Mouse (Mus musculus) left cerebral cortex, adult 18-20 months (tissue): ENCODE data around the gene Prrt2. TPM values are rescaled to one million over a fixed set of nuclear protein-coding genes. Genes with fewer than 3 reads are reported as not detected.
A peak's percentile ranks its signal among the peaks of the same experiment; 100 is the strongest.

ENCODE experiments used
- DNase-seq, 2 experiments: peaks; one replicate each; pipeline ENCODE4 v3.0.0; 2021 to 2022; ENCODE audit warnings: low spot score in 2 of 2, mixed read lengths in 1 of 2
- total RNA-seq, 2 experiments: library from RNA; stranded (reverse); gene quantifications; 2 replicates each; pipeline ENCODE4 v1.2.3; 2021

Gene Prrt2
- total RNA-seq, 2 experiments from 2014 or later: 202 to 211 TPM

DNA sequence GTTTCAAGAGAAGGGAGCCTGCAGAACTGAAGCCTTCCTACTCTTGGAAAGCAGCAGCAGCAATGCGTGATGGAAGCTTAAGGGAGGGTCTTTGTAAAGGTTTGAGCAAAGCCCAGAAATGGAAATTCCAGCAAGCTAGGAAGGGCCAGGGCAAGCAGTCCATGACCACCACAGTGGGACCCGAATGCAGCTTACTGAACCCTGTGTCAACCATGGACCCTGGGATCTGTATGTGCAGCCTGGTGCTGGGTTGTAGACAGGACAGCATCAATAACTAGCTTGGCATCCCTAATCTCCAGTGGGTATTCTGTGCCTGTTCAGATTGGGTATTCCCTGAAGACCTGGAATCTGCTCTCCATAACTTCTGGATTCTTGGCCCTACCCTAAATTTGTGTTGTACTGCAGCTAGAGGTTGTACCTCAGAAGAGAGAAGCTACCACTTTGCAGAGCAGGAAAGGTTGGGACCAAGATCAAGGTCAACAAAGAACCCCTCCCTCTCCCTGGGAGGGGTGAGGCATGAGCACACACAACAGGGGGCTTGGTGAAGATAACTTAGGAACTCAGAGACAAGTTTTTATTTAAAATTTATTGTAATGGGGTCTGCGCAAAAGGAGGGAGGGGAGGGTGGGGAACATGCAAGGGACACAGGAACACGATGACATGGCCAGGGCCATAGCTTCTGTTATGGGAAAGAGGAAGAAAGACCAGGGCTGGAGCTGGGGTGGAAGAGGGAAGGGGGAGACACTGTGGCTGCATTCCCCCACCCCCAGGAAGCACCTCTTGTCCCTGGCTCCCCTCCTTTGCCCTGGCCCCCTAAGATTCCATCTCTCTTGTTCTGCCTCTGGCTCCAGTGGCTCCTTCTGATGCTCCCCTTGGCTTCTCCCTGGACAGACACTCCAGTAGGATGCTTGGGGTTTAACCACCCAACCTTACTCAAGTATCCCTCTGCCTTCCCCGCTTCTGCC is 834 bp upstream of the Prrt2 start:
- no peak for DNase-seq

DNA sequence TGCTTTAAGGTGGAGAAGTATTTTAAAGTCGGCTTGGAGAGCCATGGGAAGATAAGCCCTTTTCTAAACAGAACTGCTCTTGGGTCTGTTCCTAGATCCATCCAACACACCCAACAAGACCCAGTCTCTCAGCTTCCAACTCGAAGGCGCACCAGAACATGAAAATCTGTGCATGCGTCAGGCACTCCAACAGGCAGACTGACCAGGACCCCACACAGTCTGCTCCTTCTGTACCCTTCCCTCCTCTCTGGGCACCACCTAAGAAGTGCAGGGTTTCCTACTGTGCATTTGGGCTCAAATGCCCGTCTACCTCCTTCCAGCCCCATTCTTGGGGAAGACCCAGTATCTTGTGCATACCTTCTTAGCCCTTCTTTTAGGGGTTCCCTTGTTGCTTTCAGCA is 520 bp downstream of the Prrt2 start:
- no peak for DNase-seq

DNA sequence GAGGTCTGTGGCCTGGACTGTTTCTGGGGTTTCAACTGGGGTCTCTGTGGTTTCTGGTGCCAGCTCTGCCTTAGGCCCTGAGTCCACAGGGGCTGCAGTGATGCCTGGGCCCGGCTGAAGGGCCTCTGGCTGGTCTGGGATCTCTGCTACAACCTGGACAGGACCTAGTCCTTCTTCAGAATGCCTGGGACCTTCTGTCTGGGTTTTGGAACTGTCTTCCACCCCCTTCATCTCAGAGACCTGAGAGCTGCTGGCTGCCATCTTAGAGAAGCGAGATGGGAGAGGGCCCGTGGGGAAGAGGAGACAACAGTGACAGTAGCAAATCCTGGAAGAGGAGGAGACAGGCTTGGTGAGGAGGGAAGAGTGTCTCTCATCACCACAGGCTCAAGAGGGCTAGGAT is 980 bp downstream of the Prrt2 start:
- peak in 1 of 2 experiments; percentile 27 for DNase-seq

DNA sequence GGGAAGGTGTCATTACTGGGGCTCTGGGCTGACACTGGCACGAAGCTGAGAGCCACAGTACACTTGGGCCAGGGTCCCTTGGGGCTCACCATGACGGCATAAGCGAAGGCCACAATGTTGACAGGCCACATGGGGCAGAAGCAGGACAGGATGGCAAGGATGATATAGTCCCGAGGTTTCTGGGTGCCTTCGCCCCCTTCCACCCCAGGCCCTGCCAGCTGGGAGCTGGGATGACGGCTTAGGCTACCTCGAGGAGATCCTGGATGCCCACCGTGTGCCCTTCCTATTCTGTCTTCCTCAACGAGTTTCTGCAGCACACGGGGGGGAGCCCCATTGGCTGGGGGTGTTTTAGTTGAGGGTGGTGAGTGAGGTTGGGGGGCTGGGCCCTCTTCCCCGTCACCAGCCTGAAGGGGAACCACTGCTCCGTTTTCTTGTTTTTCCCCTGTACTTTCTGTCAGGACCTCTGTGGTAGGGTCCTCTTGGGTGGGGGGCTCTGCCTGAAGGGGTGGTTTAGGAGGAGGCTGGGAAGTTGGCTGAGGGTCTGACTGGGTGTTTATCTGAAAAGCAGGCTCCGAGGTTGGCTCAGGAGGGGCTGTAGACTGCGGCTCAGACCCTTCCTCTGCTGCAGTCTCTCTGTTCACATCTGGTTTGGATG is 1.6 kb downstream of the Prrt2 start:
- DNase-seq: no peak

DNA sequence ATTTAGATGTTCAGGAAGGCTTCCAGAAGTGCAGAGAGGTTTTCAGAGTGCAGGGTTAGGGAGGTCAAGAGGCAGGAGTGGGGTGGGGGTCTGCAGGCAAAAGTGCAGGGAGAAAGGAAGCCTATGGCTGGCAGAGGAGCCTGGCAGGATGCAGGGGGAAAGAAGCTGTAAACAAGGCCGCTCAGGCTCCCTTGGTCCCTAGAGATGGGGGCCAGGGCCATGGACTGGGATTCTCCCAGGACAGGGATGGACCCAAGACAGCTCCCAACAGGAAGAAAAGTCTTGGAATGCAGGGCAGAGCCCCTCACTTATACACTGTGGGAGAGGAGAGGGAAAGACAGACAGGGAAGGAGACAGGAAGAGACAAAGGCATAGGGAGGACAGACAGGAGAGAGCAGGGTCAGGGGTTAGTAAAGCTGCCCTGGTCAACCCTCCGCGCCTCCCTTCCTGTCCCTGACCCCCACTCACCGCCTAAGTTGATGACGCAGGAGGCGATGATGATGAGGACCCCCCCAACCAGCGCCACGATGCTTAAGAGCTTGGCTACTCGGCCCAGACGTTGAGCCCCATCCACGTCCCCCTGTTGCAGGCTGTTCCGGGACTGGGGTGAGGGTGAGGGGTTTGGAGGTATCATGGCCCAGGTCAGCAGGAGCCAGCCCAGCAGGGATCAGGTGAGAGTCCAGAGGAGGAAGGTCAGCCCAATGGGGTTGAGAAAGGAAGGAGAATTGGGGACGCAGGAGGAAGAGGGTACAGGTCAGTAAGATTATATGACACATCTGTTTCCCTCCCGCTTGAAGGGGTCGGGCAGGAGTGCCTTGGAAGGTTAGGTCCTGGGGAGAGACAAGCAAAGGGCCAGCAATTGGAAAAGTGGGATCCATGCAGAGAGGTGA is 2.4 kb downstream of the Prrt2 start:
- DNase-seq: no peak

DNA sequence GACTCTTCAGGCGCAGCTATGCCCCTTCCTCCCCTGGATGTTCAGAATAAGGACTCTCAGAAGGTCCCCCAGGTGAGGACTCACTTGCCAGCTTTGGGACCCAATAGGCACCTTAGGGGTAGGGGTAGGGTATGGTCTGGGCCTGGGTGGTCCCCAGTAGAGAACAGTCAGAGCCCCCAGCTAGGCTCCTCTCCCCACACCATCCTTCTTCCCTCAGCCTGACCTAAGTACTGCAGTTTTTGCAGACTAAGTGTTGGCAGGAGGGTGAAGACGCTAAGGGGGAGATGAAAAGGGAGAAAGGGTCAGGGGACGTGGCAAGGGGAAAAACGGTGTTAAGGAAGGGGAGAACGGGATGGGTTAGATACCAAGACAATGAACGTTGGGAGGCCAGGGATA is 3.1 kb downstream of the Prrt2 start:
- no peak for DNase-seq

DNA sequence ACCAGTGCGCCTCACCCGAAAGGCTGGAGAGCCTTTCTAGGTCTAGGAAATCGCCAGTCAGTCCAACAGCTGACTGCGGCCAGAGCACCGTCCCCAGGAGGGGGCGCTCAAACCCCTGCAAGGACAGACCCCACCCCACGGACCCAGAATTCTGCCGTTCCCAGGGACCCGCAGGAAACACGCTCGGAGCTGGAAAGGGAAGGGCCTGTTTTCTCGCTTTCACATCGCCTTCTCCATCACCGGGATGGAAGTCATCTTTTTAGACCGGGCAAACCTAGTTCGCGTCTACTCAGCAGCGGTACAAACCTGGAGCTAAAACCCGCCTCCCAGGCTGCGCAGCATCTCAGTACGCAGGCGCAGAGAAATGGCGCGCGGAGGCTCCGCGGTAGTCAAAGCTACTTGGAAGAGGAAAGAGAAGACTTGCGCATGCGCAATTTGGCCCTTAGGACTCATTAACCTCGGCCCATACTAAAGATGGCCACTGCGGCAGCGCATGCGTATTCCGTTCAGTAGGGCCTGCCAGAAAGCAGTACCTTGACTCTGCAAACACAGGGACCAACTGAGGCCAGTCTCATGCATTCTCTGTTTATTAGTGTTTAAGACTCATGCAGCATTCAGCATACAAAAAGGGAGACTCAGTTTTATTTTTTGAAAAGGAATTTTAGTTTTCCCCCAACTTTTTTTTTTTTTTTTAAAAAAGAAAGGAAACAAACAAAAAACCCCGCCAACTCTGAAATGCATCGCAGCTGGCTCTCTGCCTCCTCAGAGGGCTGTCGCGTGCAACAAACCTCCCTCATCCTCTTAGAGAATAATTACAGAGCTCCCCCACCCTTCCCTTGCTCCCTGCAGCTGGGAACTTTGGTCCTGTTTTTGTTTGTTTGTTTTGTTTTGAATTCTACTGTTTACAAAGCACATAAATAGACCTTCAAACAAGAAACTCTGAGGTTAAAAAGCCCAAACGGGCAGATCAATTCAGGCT is 3.8 kb downstream of the Prrt2 start, which contains the start of gene Pagr1a:
Gene Pagr1a (minus strand): TSS at position 382 of the 979 bp plus-strand sequence.
- DNase-seq: peak; percentile 96

DNA sequence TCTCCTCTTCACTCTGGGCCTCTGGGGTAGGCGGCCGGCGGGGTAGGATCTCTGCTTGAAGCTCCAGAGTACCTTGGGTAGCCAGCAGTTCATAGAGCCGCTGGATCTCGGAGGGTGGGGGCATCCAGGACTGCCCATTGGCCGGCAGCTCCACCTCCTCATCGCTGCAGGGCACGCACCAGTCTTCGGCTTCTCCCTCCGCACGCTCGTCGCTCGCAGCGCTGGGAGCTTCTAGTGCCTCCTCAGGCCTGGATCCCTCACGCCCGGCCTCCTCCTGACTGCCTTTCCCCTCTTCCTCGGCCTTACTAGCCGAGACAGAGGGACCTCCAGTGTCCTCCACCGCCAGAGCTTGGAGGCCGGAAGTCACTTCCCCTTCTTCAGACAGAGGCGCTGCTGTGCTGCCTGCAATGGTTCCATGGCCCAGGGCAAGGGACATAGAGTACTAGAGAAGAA is 4.5 kb downstream of the Prrt2 start:
- peak; percentile 55 to 64 for DNase-seq

DNA sequence TGATC is 4.7 kb downstream of the Prrt2 start, which contains the start of gene Pagr1b:
Gene Pagr1b (minus strand): TSS at position 4 of the 5 bp plus-strand sequence.
- DNase-seq: no peak

DNA sequence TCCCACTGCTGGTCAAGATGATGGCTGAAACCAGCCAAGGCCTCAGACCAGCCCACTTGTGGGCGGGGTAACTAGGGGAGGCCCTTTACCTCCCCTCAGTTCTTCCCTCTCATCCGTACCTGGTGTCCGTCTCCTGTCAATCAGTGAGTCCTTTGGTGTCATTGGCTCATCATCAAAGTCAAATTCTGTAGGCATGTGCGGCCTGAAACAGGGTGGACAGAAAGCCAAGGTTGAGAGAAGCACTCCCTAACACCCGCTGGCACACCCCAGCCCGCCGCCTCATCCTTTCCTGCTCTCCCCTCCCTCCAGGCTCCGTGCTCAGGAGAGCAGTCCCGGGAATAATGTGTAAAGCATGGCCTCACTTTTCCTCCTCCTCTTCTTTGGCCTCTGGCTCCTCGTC is 4.9 kb downstream of the Prrt2 start:
- DNase-seq: no peak

DNA sequence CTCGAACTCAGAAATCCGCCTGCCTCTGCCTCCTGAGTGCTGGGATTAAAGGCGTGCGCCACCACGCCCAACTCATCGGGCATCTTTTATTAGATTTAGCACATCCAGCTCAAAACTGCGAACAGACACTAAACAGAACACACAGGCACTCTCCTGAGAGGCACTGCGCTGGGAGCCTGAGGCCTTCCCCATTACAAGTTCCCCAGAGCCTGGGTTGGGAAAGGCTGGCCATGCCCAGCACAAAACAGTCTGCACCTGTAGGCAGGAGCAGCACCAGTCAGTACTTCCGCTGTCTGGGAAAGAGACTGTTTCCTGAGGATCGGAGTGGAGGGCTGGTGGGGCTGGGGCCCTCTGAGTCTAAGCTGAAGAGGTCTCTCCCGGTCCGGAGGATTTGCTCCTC is 6.0 kb downstream of the Prrt2 start:
- DNase-seq: no peak

DNA sequence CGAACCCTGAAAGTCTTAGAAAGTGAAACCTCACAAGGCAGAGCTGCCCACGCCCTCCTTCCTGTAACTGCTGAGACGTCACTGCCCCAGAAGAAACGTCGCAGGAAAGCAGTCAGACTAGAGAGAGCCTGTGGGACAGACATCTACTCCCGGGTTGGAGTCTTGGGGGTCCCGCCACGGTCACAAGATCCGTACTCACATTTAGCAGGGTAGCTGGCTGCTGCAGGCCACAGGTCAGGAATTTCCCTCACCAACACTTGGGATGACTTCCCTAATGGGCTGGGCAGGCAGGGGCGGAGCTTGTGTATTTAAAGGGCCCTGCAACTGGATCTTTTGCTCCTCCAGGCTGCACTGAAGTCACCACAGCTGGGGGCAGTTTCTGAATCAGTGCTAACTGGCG is 6.7 kb downstream of the Prrt2 start, which contains the start of gene Mvp:
Gene Mvp (minus strand): TSS at position 302 of the 400 bp plus-strand sequence.
- DNase-seq: peak in 1 of 2 experiments; percentile 25

DNA sequence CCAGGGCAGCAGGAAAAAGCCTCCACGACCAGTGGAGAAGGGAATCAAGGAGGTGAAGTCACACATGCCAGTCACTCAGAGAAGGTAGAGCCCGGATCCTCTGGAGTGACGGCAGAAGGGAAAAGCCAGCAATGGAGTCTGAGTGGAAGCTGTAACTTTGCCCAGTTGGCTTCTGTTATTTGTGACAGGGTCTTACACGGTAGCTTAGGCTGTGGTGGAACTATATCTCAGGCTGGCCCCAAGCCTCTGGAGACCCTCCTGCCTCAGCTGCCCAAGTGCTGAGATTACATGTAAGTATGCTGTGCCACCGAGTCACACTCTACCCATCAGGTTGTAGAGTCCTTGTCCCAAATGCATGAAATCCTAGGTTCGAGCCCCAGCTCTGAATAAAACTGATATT is 7.6 kb downstream of the Prrt2 start:
- no peak for DNase-seq

DNA sequence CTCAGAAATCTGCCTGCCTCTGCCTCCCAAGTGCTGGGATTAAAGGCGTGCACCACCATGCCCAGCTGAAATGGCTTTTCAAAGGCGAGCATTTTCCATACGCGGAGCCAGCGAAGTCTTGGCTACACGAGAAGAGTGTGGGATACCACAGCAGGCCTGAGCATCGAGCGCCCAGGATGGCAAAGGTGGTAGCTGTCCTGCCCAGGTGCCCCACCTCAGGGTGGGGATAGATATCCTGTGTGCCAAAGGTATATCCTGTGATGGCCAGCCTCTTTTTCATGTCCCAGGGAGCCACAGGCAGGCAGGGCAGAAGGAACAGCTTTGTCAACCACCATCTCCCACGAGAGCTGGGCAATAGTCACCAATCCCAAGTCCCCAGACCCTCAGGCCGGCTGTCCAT is 8.2 kb downstream of the Prrt2 start:
- no peak for DNase-seq

DNA sequence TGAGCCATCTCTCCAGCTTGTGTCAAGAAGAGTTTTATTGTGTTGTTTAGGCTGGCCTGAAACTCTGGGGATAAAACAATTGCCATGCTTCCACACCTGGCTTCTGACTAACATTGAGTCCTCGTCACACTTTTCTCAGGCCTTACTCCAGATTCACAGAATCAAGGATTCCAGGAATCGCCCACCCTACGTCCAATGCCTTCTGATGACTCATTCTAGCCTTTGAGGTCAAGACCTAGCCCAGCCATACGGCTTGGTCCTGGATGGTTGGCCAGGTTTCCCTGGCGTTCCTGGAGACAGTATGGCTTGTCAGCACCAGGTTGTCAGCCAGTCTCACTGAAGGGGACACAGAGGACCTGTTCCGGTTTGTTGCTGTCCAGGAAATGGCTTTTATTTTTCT is 8.6 kb downstream of the Prrt2 start:
- no peak for DNase-seq

DNA sequence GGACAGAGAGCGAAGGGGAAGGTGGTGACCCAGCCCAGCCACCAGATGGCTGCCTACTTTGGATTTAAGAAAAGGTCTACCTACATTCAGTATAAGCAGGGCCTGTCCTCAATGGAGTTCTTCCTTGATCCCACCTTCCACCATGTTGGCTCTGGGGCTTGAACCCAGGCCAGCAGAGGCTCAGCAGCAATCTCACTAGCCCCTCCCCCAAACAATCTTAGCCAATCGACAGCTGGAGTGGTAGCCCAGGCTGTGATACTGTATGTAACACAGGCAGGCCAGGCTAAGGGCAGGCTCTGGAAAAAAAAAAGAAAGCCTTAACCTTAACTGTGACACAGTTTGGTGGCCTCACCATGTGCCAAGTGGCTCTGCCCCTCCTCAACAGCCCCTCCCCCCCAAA is 9.3 kb downstream of the Prrt2 start:
- no peak for DNase-seq

DNA sequence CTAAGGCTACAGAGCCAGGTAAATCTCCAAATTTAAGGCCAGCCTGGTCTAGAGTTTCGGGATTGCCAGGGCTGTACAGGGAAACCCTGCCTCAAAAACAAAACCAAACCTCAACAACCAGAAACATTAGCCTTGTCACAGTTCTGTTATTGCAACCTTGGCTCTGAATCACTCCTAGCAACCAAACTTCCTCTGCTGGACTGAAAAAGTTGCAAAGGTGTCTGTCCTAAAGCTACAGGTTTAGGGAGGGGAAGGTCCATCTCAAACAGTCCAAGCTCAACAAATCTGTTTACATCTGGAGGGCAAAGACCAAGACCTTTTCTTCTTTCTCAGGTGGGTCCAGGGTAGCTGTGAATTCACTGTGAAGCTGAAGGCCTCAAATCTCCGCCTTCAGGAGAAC is 10.0 kb downstream of the Prrt2 start:
- DNase-seq: no peak

DNA sequence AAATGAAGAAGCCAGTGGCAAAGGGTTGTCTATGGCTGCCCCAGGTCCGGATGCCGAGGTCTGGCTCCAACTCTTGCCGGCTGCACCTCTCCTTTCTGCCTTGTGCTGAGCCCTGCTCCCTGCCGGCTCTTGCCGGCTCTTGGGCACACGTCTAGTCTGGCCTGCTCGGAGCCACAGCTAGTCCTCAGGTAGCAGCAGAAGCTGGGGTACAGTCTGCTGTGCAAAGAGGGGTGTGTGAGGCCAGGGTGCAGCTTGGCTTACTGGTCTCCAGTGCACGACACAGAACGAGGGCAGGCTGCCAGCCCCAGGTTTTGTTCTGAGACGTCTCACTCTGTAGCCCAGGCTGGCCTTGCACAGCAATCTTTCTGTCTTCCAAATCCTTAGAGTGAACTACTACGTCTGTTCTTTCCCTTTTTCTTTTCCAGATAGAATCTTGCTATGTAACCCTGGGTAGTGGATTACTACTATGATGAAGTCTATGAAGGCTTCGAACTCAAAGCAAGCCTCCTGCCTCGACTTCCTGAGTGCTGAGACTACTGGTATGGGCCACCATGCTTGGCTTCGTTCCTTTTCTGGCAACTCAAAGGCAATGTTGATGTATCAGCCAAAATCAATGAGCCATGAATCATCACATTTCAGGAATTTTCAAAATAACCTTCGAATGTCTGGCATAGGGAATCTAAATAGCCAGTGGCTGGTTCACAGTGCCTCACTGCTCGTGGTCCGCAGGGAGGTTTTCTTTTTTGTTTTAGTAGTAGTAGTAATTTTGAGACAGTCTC is 11.5 kb downstream of the Prrt2 start:
- no peak for DNase-seq

DNA sequence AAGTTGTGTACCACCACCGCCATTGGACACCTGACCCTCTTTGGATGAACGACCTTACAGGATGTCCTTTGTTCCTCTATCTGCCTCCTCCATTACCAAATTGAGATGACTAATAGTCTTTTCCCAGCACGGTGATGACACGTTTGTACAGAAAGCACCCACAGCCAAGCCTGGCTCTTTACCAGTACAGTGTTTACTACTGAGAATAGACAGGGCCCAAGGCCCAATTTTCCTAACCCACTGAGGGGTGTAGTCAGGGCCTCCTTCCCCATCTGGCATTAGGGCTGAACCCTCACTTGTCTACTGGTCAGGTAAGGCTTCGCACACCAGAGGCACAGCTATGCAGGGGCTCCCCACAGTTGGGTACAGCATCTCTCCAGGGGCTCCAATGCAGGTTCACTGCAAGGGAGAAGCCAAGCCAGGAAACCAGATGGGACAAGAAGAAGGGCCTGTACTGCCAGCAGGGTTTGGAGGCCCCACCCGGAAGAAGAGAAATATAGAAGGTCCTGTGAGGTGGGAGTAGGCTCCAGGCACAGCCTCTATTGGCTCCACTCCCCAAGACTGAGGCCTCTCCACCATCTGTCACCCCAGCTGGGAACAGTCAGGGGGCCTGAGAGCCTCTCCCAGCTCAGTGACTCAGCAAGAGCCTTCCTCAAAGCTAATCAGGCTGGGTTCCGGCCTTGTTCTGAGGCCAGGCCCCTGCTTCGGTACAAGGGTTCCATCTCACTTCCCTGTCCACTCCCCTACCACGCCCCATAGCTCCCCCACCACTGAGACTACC is 12.6 kb downstream of the Prrt2 start:
- peak; percentile 83 to 84 for DNase-seq
